Mouse (Mus musculus): ENCODE measurements around the gene Gxylt1.
"Not testable (repeated sequence)": the region's sequence is repeated elsewhere in the genome, so short reads cannot be mapped to it uniquely, and the experiment has no call there.

Gene Gxylt1

DNA sequence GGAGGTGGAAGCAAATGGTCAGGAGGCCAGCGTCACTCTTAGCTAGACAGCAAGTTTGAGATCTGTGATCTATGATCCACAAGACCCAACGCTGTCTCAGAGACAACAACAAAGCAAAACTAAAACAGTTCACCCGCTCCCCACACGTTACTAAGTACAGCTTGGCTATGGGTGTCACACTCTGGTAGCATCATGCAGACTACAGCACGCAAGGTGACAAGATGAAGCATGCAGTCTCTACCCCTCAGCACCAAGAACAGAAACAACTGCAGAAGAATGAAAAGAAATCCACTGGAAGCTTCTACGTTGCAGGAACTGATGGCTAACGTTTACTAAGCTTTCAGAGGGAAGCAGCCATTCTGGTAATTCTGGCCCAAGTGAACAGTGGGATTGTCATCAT lies 11.4 kb downstream of the Gxylt1 start:
- no peak for DNase-seq (ENCODE audit: low spot score in 2 of 2)

DNA sequence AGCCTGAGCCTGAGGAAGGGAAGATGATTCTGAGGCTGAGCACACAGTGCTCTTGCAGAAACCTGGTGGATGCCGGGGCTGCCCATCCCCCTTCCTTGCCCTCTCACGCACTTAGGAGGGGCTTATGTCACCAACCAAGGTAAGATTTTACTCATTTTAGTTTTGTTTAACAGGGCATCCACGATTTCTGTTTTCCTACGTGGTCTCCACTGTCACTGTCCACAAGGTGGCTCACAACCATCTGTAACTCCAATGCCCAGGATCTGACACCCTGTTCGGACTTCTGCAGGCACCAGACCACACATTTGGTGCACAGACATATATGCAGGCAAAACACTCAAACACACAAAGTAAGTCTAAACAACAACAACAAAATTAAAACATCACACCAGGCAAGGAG lies 12.2 kb downstream of the Gxylt1 start:
- DNase-seq (ENCODE audit: low spot score in 2 of 2) = no peak

DNA sequence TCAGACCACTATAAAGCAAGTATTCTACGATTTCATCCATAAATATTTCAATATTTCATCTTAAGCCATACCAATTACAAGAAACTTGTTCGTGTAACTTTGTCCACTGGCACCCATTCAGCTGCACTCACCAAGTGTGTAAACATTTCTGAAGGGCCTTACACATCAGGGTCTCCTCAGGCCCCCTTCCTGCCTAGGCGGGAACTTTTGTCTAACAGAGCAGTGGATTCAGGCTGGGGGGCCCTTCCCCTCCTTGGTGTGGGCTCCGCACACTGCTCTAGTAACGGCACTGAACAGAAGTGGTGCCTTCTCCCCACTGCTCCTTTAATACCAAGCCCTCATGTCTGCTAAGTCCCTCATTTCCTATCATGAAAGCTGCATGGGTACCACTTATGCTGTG lies 12.7 kb downstream of the Gxylt1 start:
- DNase-seq (ENCODE audit: low spot score in 2 of 2) = no peak

DNA sequence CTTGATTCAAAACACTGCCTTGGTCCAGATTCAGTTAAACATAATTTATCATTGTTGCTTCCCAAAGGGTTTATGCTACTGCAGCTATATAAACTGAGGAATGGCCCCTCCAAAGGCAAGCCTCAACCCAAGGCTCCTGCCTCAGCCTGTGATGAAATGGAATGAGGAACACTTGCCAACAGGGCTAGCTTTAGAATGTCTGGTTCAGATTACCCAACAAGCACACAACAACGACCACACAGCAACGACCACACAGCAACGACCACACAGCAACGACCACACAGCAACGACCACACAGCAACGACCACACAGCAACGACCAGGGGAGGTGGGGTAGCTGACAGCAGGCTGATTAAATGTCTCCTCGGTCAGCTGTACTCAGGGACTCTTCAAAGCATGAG lies 15.0 kb downstream of the Gxylt1 start:
- DNase-seq (ENCODE audit: low spot score in 2 of 2) = no peak

DNA sequence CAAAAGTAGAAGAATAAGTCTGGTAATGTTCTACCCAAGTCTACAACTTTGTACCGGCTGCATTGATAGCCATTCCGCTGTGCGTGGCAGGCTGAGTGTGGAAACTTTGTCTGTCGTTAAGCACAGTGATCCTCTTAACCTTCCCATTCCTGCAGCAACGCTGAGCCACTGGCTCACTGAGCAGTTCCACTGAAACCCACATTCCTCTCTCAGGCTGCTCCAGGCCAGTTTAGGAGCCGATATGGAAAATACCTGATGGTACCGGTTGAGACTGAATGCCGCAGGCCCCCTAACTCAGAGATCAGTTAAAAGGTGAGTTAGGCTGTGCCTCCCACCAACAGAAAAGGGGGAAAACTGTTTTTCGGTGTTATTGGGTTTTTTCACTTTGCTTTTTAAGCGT lies 19.7 kb downstream of the Gxylt1 start:
- no peak for DNase-seq (ENCODE audit: low spot score in 2 of 2)

DNA sequence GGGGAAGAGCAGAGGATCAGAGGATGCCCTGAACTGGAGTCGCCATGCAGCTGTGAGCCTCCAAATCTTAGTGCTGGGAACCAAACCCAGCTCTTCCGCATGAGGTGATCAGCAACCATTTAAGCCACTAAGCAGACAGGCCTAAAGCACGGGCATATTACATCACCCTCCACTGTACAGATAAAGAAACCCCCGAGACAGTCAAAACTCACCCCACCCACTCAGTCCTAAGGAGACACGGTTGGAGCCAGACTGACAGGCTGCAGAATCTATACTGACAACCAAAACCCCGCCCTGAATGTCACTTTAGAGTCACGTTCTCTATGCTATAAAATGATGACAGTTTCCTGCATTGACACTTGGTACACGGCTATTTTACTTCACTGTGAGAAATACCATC lies 21.8 kb downstream of the Gxylt1 start:
- DNase-seq (ENCODE audit: low spot score in 2 of 2) = no peak

DNA sequence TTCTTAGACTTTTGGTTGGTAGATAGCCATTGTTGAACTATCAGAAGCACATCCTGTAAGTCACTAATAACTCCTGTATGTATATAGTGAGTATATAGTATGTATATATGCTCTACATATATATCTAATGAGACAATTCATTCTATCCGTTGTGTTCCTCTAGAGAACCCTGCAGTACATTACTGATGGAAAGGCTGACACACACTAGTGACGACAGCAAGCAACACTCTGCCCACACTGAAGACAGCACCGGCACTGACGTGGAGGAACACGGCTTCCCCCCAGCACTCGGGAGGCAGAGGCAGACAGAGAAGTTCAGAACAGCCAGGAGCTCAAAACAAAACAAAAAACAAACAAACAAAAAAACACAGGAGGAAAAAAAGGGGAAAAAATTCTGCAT lies 22.6 kb downstream of the Gxylt1 start:
- no peak for DNase-seq (ENCODE audit: low spot score in 2 of 2)

DNA sequence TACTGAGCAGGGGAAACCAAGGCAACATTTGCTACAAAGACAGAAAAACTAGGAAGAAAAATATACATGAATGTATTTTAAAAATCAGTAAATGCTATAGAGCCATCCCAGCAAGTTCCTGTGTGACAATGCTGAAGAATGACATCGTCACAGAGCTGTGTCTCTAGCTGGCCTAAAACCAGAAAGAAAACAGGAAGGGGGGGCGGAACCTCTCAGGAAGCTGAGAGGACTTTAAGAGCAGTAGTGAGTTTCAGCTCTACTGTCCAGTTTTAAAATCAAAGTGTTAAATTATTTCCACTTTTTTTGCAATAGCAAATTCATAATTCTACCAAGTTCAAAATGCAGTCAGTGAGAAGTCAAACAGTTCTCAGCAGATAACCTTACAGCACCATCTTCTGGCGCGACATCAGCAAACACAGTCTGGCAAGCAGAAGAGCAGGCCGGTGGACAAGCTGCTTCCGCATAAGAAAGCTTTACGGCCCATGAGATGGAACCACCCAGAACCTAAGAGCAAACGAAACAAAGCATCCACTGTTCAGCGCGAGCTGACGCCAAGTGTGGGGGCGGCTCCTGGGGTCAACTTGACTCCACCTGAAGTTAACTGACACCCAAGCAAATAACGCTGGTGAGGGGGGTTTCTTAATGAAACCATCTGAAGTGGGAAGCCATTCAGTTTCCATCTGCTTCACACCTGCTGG lies 23.3 kb downstream of the Gxylt1 start:
- DNase-seq (ENCODE audit: low spot score in 2 of 2) = no peak

DNA sequence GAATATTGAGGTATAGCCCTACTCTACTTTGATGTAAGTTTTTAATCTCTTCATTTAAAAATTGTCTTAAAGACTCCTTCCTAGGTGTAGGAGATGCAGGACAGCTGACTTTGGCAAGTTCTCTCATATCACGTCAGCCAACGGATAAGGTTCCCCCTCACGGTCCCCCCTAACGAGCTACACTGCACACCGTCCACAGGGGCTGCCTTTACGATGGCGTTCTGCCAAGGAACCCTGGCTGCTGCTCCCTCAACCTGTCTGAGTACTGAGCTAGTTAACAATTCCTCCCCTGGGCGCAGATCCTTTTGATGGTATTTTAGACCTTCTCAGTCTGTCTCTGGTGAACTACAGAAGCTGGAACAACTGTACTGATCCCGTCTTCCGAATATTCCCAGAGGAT lies 31.8 kb downstream of the Gxylt1 start:
- DNase-seq (ENCODE audit: low spot score in 2 of 2) = no peak

DNA sequence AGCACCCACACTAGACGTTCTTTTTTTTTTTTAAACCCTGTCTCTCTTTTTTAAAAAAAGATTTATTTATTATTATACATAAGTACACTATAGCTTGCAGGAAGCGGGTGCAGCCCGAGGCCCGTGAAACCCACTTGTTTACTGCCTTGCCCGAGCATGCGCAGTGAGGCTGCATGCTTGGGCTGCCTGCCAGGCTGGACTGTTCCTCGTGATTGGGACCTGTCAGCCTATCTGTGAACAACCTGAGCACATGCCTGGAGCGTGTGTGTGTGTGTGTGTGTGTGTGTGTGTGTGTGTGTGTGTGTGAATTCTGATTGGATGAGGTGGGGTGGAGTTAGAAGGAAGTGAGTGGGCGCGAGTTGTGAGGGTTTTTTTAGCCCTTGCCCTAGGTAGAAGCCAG lies 38.5 kb downstream of the Gxylt1 start:
- DNase-seq (ENCODE audit: low spot score in 2 of 2) = not testable (repeated sequence)

DNA sequence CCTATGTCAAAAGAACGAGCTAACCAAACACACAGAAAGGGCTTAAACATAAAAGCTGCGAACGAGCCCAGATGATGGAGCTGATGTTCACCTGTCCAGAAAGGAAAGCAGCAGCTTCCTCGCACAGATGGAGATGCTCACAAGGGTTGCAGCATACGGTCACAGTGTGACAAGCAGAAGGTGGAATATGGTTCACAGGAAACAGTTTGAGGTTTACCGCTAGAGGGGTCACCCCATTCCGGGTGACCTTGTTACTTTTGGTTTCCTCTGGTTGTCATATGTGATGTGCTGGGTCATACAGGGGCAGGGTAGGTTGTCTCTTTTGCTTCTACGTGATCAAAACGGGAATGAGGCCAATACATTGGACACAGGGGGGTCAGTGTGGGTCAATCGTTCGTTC lies 46.0 kb downstream of the Gxylt1 start:
- DNase-seq (ENCODE audit: low spot score in 2 of 2) = no peak

DNA sequence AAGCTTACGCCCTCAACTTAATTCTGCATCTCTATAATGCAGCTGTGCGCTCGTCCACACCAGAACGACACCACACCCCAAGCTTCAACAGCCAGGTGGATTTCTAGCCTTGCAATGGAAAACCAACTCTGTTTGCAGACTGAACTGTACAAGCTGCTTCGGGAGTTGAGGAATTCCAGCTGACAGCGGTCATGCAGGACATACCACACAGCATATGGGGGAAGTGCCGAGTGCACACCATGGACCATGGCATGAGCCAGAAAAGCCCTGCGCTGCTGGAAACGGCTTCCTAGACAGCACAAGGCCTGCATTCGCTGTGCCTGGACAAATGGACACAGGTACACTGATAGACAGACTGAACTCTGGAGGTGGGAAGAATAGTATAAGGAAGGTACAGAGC lies 46.6 kb downstream of the Gxylt1 start:
- DNase-seq (ENCODE audit: low spot score in 2 of 2) = no peak

DNA sequence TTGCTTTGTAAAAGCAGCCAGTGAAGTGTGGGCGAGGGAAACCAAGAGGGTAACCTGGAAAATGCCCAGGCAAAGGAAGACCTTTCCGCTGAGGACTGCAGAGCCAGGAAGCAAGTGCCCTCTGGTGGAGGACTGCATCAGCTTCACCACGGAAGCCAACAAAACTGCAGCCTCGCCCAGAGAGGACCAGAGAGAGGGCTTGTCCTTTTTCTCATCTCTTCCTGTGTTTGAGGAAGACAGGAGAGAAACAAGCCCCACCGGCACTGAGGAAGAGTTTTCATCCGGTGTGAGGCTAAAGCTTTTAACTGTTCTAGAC lies 47.3 kb downstream of the Gxylt1 start:
- DNase-seq (ENCODE audit: low spot score in 2 of 2) = no peak

DNA sequence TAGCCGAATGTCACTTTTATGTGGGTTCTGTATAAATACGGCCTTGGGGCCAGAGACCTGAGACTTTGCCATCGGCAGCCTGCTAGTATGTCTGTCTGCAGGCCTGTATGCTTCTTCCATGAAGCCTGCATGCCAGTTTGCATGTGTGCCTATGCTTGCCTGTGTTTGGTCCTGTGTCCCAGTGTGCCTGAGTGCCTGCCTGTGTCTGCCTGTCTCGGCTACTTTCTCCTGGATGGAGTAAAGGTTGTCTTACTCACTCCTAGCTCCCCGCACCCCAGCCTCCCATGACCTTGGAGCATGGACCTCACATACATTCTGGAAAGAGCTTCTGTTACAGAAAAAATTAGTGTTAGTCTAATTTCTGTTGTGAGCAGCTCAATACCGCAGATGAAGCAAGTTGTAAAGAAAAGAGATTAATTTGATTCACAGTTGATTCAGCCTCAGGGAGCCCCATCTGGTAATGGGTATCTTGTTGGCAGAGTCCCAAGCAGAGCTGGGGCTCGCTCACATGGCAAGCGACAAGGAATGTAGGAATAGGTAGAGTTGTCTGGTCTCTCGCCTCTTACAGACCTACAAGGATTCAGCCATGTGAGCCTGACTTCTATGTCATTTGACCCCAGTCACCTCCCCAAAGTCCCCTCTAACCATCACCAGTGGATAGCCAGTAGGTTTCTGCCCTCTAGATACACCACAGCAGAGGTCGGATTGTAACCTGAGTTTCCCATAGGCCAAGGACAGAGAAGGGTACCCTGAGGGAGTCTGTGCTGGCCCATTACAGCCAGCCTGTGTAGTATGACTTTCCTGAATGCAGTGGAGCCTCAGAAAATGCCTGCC lies 47.8 kb downstream of the Gxylt1 start:
- no peak for DNase-seq (ENCODE audit: low spot score in 2 of 2)

DNA sequence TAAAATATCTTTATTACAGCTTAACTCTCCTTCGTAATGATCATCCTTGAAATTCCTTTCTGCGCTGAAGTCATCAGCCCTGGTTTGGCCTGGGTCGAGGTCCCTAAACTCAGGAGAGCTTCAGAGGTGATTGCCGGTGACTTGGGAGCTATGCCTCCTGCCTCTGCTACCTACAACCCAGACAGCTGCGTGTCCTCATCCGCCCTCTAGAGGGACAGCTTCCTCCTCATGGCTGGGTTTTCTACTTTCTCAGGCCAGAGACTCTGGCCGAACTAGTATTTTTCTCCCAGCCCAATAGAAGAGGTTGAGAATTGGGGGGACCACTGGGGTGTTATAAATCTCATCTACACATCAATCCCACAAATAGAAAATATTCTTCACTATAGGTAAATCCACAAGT lies 52.5 kb downstream of the Gxylt1 start:
- DNase-seq (ENCODE audit: low spot score in 2 of 2) = no peak

DNA sequence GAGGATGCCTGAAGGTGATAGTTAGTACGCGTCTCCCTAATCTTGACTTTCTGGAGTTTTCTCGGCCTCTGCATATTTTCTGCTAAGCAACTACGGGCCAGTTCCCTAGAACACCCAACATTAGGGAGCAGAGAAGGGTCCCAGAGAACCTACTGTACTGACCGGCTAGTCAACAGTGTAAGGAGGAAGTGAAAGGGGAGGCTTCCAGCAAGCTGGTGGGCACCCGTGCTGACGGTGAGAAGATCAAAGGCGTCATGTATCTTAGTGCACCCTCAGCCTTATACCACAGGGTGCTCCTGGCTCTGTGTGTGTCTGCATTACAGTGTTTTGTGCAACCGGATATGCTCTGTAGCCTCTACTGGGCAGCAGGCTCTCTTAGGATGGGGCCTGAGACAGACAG lies 62.4 kb downstream of the Gxylt1 start:
- no peak for DNase-seq (ENCODE audit: low spot score in 2 of 2)

DNA sequence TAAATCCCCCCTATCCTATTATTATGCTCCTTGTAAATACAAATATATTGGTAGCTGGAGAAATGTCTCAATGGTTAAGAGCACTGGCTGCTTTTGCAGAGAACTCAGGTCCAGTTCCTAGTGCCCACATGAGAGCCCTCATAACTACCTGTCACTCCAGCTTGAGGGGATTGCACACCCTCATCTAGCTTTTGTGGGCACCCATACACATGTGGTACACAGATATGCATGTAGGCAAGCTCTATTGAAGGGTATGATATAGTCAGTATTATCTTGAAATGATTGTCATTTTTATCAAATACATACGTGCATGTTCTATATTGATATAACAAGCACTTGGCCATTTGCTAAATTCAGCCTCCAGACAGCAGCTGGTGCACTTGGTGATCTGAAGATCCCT lies 70.1 kb downstream of the Gxylt1 start:
- no peak for DNase-seq (ENCODE audit: low spot score in 2 of 2)

DNA sequence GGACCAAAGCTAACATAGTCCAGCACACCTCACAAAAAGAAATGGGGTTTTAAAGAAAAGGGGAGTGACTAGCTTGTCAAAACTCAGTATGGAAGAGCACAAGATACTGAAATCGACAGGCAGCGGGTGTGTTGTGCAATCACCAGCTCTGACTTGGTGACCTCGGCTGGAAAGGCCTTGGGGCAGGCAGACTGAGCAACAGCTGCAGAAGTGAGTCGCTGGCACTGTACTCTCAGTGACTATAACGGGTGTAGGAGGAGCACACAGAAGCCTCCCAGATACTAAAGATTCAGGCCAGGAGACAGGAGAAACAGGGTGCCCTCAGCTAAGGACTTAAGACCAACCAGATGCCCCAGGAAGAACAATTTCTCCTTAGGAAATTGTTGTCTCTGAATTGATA lies 73.0 kb downstream of the Gxylt1 start:
- no peak for DNase-seq (ENCODE audit: low spot score in 2 of 2)

DNA sequence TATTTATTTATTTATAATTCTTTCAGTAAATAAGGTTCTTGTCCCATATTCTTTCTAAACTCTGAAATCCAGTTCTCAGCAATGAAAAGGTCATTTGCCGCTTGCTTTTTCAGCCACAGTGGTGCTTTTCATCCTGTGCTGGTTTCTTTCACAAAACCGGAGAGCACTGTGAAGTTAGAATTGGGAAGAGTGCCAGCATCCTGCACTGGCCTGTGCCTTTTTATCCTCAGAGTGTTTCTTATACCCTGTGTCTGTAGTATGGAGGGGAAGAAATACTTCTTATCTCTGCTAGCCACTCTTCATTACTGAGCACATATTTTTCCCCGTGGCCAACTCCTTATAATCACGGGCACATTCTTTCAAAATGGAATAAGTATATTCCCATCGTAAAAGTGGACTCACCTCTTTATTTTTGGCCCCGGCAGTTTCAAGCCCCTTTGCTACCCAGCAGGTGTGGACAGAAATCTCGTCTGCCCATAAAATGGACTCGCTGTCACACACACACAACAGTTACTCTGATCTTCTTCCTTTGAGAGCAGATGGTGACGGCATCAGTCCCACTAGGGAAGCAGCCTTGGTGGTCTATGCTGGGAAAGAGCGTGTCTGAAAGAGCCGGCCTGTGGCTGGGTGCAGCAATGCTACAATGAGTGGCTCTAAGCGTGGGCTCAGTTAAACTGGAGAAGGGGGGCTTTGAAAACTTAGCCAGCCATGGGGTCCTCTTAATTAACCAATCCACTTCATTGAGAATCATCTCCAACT lies 83.4 kb downstream of the Gxylt1 start:
- no peak for DNase-seq (ENCODE audit: low spot score in 2 of 2)
